Mouse (Mus musculus) midbrain, embryonic 10.5 days (tissue): ENCODE results near the gene Tmem171. TPM values are rescaled to one million over a fixed set of nuclear protein-coding genes. Genes with fewer than 3 reads are reported as not detected.

Experiments
- DNase-seq: peaks from one replicate; pipeline ENCODE4 v3.0.0-alpha.2; 2017; ENCODE audit warnings: low spot score
- H3K27ac ChIP-seq: fragments of 300-500 bp; sonication (generic); replicated peaks from 2 replicates; pipeline ENCODE4 v1.5.1; 2016; ENCODE audit warnings: mild to moderate bottlenecking
- H3K27me3 ChIP-seq: fragments of 300-500 bp; sonication (generic); 2 replicates; pipeline ENCODE4 v1.6.1; 2016; ENCODE audit warnings: low read depth, mild to moderate bottlenecking; ENCODE audit not compliant: poor library complexity, severe bottlenecking
- H3K36me3 ChIP-seq: fragments of 300-500 bp; sonication (generic); 2 replicates; pipeline ENCODE4 v1.6.1; 2016; ENCODE audit warnings: mild to moderate bottlenecking, moderate library complexity
- H3K4me1 ChIP-seq: fragments of 300-500 bp; sonication (generic); 2 replicates; pipeline ENCODE4 v1.6.1; 2016
- H3K4me3 ChIP-seq: fragments of 300-500 bp; sonication (generic); 2 replicates; pipeline ENCODE4 v1.5.1; 2016; ENCODE audit warnings: mild to moderate bottlenecking, moderate library complexity
- H3K9me3 ChIP-seq: fragments of 300-500 bp; sonication (generic); replicated peaks from 2 replicates; pipeline ENCODE4 v1.6.1; 2016; ENCODE audit warnings: mild to moderate bottlenecking
- WGBS: fragments of 180-500 bp; shearing (Covaris S2); methylation state at CpG from one replicate; pipeline ENCODE4 v1.1.7; 2016; 5-methylcytosine and 5-hydroxymethylcytosine counted together
- polyA plus RNA-seq: library from polyadenylated mRNA; unstranded; fragments of >200 nt; fragmentation: Nextera tagmentation; extraction: Ambion mirVana; gene quantifications from 2 replicates; pipeline ENCODE4 v1.2.1, GENCODE M21; 2016

The Tmem171 gene
- polyA plus RNA-seq = not detected in 2 replicates

- Histone ChIP-seq H3K27me3 (peaks cover 50% of the 10 kb centered on the region), H3K27ac (peak within 1 kb of the TSS; percentile 24; the same call in 1 of the 2 replicates), H3K36me3 (no peaks in the 10 kb centered on the region), H3K4me3 (peak within 1 kb of the TSS; percentile 53), H3K4me1 (peaks cover 14% of the 10 kb centered on the region), H3K9me3 (no peaks in the 10 kb centered on the region)
- WGBS = 8% methylated on average over 44 of the region's 44 CpGs
- DNase-seq = peak; percentile 23
These were observed at the start of gene Tmem171 for GRCm38 (mm10) chr13:98694773-98695314. TSS of gene Tmem171 (minus strand) at chr13:98694834.

GRCm38 (mm10) chr13:98743829-98744228, 49.2 kb upstream of the Tmem171 start:
- no peak overlapping the region for H3K27ac ChIP-seq
- no peak for DNase-seq
- H3K4me3 ChIP-seq = no peak overlapping the region
- H3K36me3 ChIP-seq = peaks cover 64% of the 10 kb centered on the region
- no peaks in the 10 kb centered on the region for H3K27me3 ChIP-seq
- H3K4me1 ChIP-seq = no peaks in the 10 kb centered on the region
- no peaks in the 10 kb centered on the region for H3K9me3 ChIP-seq

GRCm38 (mm10) chr13:98743214-98743613, 48.6 kb upstream of the Tmem171 start:
- Histone ChIP-seq H3K4me1 (no peaks in the 10 kb centered on the region), H3K9me3 (no peaks in the 10 kb centered on the region), H3K36me3 (peaks cover 64% of the 10 kb centered on the region), H3K27me3 (no peaks in the 10 kb centered on the region), H3K4me3 (no peak overlapping the region), H3K27ac (no peak overlapping the region)
- WGBS = 90% methylated on average over 6 of the region's 6 CpGs
- no peak for DNase-seq

- Histone ChIP-seq H3K9me3 (no peaks in the 10 kb centered on the region), H3K27me3 (no peaks in the 10 kb centered on the region), H3K27ac (no peak overlapping the region), H3K4me3 (no peak overlapping the region), H3K4me1 (no peaks in the 10 kb centered on the region), H3K36me3 (peaks cover 41% of the 10 kb centered on the region)
- 92% methylated on average over 2 of the region's 2 CpGs for WGBS
- DNase-seq = no peak
These were observed 43.6 kb upstream of the Tmem171 start for GRCm38 (mm10) chr13:98738213-98738612.

- H3K27me3 ChIP-seq = no peaks in the 10 kb centered on the region
- DNase-seq = no peak
- H3K4me1 ChIP-seq = 0 out of 2 replicates have a peak, but pooled peaks cover 2% of the 10 kb centered on the region
- peaks cover 61% of the 10 kb centered on the region for H3K36me3 ChIP-seq
- H3K27ac ChIP-seq = no peak overlapping the region
- H3K9me3 ChIP-seq = no peaks in the 10 kb centered on the region
- 81% methylated on average over 3 of the region's 3 CpGs for WGBS
- no peak overlapping the region for H3K4me3 ChIP-seq
These were observed 38.7 kb upstream of the Tmem171 start for GRCm38 (mm10) chr13:98733292-98733691.

GRCm38 (mm10) chr13:98729271-98730062, 34.8 kb upstream of the Tmem171 start:
- H3K9me3 ChIP-seq = no peaks in the 10 kb centered on the region
- H3K36me3 ChIP-seq = peaks cover 85% of the 10 kb centered on the region
- 0 out of 2 replicates have a peak, but pooled peaks cover 2% of the 10 kb centered on the region for H3K4me1 ChIP-seq
- H3K27ac ChIP-seq = no peak overlapping the region
- WGBS = 89% methylated on average over 1 of the region's 1 CpGs
- no peaks in the 10 kb centered on the region for H3K27me3 ChIP-seq
- H3K4me3 ChIP-seq = no peak overlapping the region
- DNase-seq = no peak

GRCm38 (mm10) chr13:98726494-98726893, 31.9 kb upstream of the Tmem171 start:
- no peak for DNase-seq
- Histone ChIP-seq H3K9me3 (no peaks in the 10 kb centered on the region), H3K27me3 (no peaks in the 10 kb centered on the region), H3K36me3 (peaks cover 73% of the 10 kb centered on the region), H3K27ac (no peak overlapping the region), H3K4me1 (0 out of 2 replicates have a peak, but pooled peaks cover 2% of the 10 kb centered on the region), H3K4me3 (no peak overlapping the region)
- 64% methylated on average over 4 of the region's 4 CpGs for WGBS

GRCm38 (mm10) chr13:98723430-98723829, 28.8 kb upstream of the Tmem171 start:
- Histone ChIP-seq H3K27me3 (no peaks in the 10 kb centered on the region), H3K4me3 (no peak overlapping the region), H3K9me3 (no peaks in the 10 kb centered on the region), H3K27ac (no peak overlapping the region), H3K4me1 (0 out of 2 replicates have a peak, but pooled peaks cover 2% of the 10 kb centered on the region), H3K36me3 (peaks cover 48% of the 10 kb centered on the region)
- no peak for DNase-seq
- WGBS = 92% methylated on average over 1 of the region's 1 CpGs

GRCm38 (mm10) chr13:98722296-98722695, 27.7 kb upstream of the Tmem171 start:
- Histone ChIP-seq H3K36me3 (peaks cover 38% of the 10 kb centered on the region), H3K4me3 (no peak overlapping the region), H3K27ac (no peak overlapping the region), H3K4me1 (no peaks in the 10 kb centered on the region), H3K9me3 (no peaks in the 10 kb centered on the region), H3K27me3 (no peaks in the 10 kb centered on the region)
- no peak for DNase-seq
- WGBS = 54% methylated on average over 1 of the region's 1 CpGs

- H3K36me3 ChIP-seq = no peaks in the 10 kb centered on the region
- H3K4me3 ChIP-seq = no peak overlapping the region
- H3K27me3 ChIP-seq = no peaks in the 10 kb centered on the region
- 91% methylated on average over 8 of the region's 8 CpGs for WGBS
- H3K4me1 ChIP-seq = no peaks in the 10 kb centered on the region
- H3K9me3 ChIP-seq = no peaks in the 10 kb centered on the region
- no peak for DNase-seq
- no peak overlapping the region for H3K27ac ChIP-seq
These were observed 21.5 kb upstream of the Tmem171 start for GRCm38 (mm10) chr13:98716176-98716575.

- Histone ChIP-seq H3K27me3 (no peaks in the 10 kb centered on the region), H3K36me3 (no peaks in the 10 kb centered on the region), H3K9me3 (no peaks in the 10 kb centered on the region), H3K27ac (no peak overlapping the region), H3K4me1 (no peaks in the 10 kb centered on the region), H3K4me3 (no peak overlapping the region)
- 90% methylated on average over 6 of the region's 6 CpGs for WGBS
- DNase-seq = peak; percentile 5
These were observed 20.9 kb upstream of the Tmem171 start for GRCm38 (mm10) chr13:98715443-98715990.

GRCm38 (mm10) chr13:98710655-98711054, 16.0 kb upstream of the Tmem171 start:
- no peak overlapping the region for H3K4me3 ChIP-seq
- 95% methylated on average over 1 of the region's 1 CpGs for WGBS
- DNase-seq = no peak

GRCm38 (mm10) chr13:98710236-98710635, 15.6 kb upstream of the Tmem171 start:
- Histone ChIP-seq H3K27me3 (no peaks in the 10 kb centered on the region), H3K4me3 (no peak overlapping the region), H3K9me3 (no peaks in the 10 kb centered on the region), H3K4me1 (no peaks in the 10 kb centered on the region), H3K27ac (no peak overlapping the region), H3K36me3 (no peaks in the 10 kb centered on the region)
- no peak for DNase-seq
- WGBS = 75% methylated on average over 8 of the region's 8 CpGs

More at GRCm38 (mm10) chr13:98710655-98711054, 16.0 kb upstream of the Tmem171 start:
- Histone ChIP-seq H3K9me3 (no peaks in the 10 kb centered on the region), H3K36me3 (no peaks in the 10 kb centered on the region), H3K27ac (no peak overlapping the region), H3K4me1 (no peaks in the 10 kb centered on the region), H3K27me3 (no peaks in the 10 kb centered on the region)
